Mouse (Mus musculus) liver, postnatal 0 days (tissue): ENCODE measurements at regions not wholly inside any gene's neighbourhood (a gene's known extent, or its start where the extent isn't known, plus 50 kb on each side); places are given as distances from the start of the nearest gene placed in this dataset.

ENCODE experiments used
- ATAC-seq: fragments of 200-750 bp; cut with Nextera tagmentation; 2 replicates; pipeline ENCODE4 v1.8.0; 2017; ENCODE audit warnings: mild to moderate bottlenecking, moderate library complexity
- DNase-seq: peaks from one replicate; pipeline ENCODE4 v3.0.0-alpha.2; 2016
- H3K27ac ChIP-seq: fragments of 300-500 bp; sonication (generic); 2 replicates; pipeline ENCODE4 v1.5.1; 2014; ENCODE audit warnings: antibody characterized with exemption, moderate library complexity, mild to moderate bottlenecking, low read depth
- H3K27me3 ChIP-seq: fragments of 300-500 bp; sonication (generic); 2 replicates; pipeline ENCODE4 v1.6.1; 2014; ENCODE audit warnings: low read length, control low read depth, mixed read lengths; ENCODE audit not compliant: insufficient read depth
- H3K36me3 ChIP-seq: fragments of 300-500 bp; sonication (generic); replicated peaks from 2 replicates; pipeline ENCODE4 v1.6.1; 2014; ENCODE audit warnings: mild to moderate bottlenecking, control low read depth, low read length, moderate library complexity, mixed read lengths; ENCODE audit not compliant: insufficient read depth
- H3K4me1 ChIP-seq: fragments of 300-500 bp; sonication (generic); 2 replicates; pipeline ENCODE4 v1.6.1; 2014; ENCODE audit warnings: antibody characterized with exemption, mild to moderate bottlenecking, control low read depth; ENCODE audit not compliant: insufficient read depth
- H3K4me2 ChIP-seq: fragments of 300-500 bp; sonication (generic); 2 replicates; pipeline ENCODE4 v1.6.1; 2014; ENCODE audit warnings: low read depth, mild to moderate bottlenecking, low read length, moderate library complexity, mixed read lengths
- H3K4me3 ChIP-seq: fragments of 300-500 bp; sonication (generic); 2 replicates; pipeline ENCODE4 v1.5.1; 2014; ENCODE audit warnings: low read depth, low read length
- H3K9ac ChIP-seq: fragments of 300-500 bp; sonication (generic); replicated peaks from 2 replicates; pipeline ENCODE4 v1.6.1; 2014; ENCODE audit warnings: mild to moderate bottlenecking, moderate library complexity
- H3K9me3 ChIP-seq: fragments of 300-500 bp; sonication (generic); 2 replicates; pipeline ENCODE4 v1.6.1; 2016; ENCODE audit warnings: mild to moderate bottlenecking, control low read depth, low read length, mixed read lengths
- CTCF ChIP-seq: sonication (generic); IDR thresholded peaks from 2 replicates; pipeline ENCODE4 v1.5.1; 2016; ENCODE audit warnings: antibody characterized with exemption, low read depth
- EP300 ChIP-seq: IDR thresholded peaks from 2 replicates; pipeline ENCODE4 v1.6.1; 2016; ENCODE audit warnings: antibody characterized with exemption, low read depth, mild to moderate bottlenecking
- WGBS: fragments of 180-500 bp; shearing (Covaris S2); extraction: QIAGEN DNeasy Blood & Tissue Kit; methylation state at CpG from one replicate; pipeline ENCODE4 v1.1.7; 2014; ENCODE audit not compliant: insufficient replicate concordance; 5-methylcytosine and 5-hydroxymethylcytosine counted together

GRCm38 (mm10) chr15:60392267-60392666 lies 375.9 kb upstream of the 4933412E24Rik start:
- 66% methylated on average over 7 of the region's 7 CpGs for WGBS
- no peaks in the 10 kb centered on the region for H3K27me3 ChIP-seq
- H3K9me3 ChIP-seq: no peaks in the 10 kb centered on the region
- no peak overlapping the region for H3K27ac ChIP-seq
- H3K9ac ChIP-seq: no peak overlapping the region
- TF ChIP-seq CTCF (no peak), EP300 (no peak)
- no peaks in the 10 kb centered on the region for H3K4me1 ChIP-seq
- no peak overlapping the region for H3K4me2 ChIP-seq
- no peaks in the 10 kb centered on the region for H3K36me3 ChIP-seq
- H3K4me3 ChIP-seq: no peak overlapping the region
- DNase-seq: no peak
- no peak for ATAC-seq

- Histone ChIP-seq H3K4me2 (no peak overlapping the region), H3K4me1 (no peaks in the 10 kb centered on the region), H3K27ac (no peak overlapping the region), H3K9me3 (no peaks in the 10 kb centered on the region), H3K36me3 (no peaks in the 10 kb centered on the region), H3K27me3 (no peaks in the 10 kb centered on the region), H3K9ac (no peak overlapping the region), H3K4me3 (no peak overlapping the region)
- TF ChIP-seq CTCF: no peak
- no peak for TF ChIP-seq EP300
- ATAC-seq: no peak
- 85% methylated on average over 1 of the region's 1 CpGs for WGBS
- no peak for DNase-seq
Observed at GRCm38 (mm10) chr15:60390336-60390735, 373.9 kb upstream of the 4933412E24Rik start.

GRCm38 (mm10) chr15:60387962-60388361 lies 371.5 kb upstream of the 4933412E24Rik start:
- no peak for TF ChIP-seq EP300
- TF ChIP-seq CTCF: no peak
- H3K4me2 ChIP-seq: no peak overlapping the region
- H3K9ac ChIP-seq: no peak overlapping the region
- no peak overlapping the region for H3K4me3 ChIP-seq
- H3K36me3 ChIP-seq: no peaks in the 10 kb centered on the region
- H3K27me3 ChIP-seq: no peaks in the 10 kb centered on the region
- 61% methylated on average over 2 of the region's 2 CpGs for WGBS
- no peaks in the 10 kb centered on the region for H3K4me1 ChIP-seq
- ATAC-seq (no peak), DNase-seq (no peak)
- H3K9me3 ChIP-seq: no peaks in the 10 kb centered on the region
- no peak overlapping the region for H3K27ac ChIP-seq
